Mouse (Mus musculus): ENCODE measurements around the gene Clcnkb.

Gene Clcnkb

DNA sequence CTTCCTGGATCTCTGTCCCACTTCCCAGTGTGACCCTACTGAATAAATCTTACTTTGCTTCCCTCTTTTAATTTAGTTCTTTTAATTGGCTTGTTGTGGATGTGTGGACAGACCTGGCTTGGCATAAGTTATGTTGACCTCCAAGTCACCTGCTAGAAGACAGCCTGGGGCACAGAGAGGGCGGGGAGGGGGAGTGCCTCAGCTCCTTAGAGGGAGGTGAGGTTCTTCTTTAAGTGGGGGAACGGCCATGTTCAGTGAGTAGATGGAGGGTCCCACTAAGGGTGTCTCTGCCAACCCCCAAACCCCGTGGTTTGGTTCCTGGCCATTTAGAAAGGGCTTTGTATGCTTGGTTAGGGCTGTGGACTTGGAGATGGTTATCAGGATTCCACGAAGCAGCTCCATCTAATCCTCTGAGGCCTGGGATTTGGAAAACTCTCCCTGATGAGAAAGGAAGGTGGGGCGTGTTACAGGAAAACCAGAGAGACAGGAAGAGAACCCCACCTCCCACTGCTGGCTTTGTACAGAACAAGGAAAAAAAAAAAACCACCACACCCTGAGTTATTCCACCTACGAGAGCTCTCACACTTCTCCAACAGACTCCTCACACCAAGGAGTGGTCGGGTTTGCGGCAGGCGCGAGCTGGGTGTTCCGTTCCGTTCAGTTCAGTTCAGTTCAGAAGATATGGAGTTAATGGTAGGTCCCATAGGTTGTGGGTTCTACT lies 23.4 kb upstream of the Clcnkb start:
- in situ Hi-C loops (cut with MboI; ENCODE audit: unreplicated experiment in 2 of 2), result loop anchor here (25.0 kb wide), 3 partner anchors 348 to 1973 kb away; partner anchors contain the start of genes Casp9 (in 1 of the 2), Dnajc16 (in 1 of the 2) and Pramef8 (in 1 of the 2)

DNA sequence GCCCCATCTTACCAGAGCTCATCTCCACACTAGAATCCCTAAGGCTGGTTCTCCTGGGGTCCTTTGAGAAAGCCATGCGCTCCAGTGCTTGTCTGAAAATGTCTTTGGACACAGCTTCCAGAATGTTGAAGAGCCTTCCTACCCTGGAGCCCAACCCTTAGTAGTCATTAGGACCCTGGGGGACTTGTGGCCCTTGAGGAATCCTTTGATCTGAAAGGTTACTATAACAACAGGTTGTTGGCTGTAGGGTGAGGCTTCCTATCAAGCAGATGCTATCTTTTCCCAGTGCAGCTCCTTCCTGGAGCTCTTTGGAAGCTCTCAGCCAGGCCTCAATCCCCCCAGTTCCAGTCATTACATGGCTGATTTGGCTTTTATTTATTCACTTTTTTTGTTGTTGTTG lies 20.2 kb upstream of the Clcnkb start, which contains the start of gene Srarp:
Srarp (minus strand) TSS at position 132 of the 400 bp plus-strand sequence.
- in situ Hi-C loops (cut with MboI; ENCODE audit: unreplicated experiment in 2 of 2), result loop anchor here (25.0 kb wide), 3 partner anchors 351 to 1976 kb away; partner anchors contain the start of genes Casp9 (in 1 of the 2), Dnajc16 (in 1 of the 2) and Pramef8 (in 1 of the 2)

DNA sequence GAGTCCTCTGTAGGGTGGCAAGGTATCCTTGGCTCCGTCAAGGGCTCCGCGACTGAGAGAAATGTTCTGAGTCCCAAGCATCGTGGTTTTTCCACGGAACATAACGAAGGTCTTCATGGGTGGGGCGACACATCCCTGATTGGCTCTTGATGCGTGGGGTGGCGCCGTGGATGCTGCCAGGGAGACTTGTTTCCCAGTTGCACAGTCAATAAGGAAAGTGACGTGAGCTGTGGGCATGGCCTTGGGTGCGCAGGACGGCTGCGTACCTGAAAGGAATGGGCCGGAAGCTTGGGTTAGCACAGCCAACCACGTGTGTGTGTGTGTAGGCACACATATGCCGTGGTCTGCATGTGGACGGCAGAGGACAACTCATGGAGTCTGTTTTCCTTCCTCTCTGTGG lies 17.4 kb upstream of the Clcnkb start:
- in situ Hi-C loops (cut with MboI; ENCODE audit: unreplicated experiment in 2 of 2), result loop anchor here (5.0 to 25.0 kb wide), 4 partner anchors 134 to 1979 kb away; partner anchors contain the start of genes Casp9 (in 1 of the 2), Dnajc16 (in 1 of the 2) and Pramef8 (in 1 of the 2)

DNA sequence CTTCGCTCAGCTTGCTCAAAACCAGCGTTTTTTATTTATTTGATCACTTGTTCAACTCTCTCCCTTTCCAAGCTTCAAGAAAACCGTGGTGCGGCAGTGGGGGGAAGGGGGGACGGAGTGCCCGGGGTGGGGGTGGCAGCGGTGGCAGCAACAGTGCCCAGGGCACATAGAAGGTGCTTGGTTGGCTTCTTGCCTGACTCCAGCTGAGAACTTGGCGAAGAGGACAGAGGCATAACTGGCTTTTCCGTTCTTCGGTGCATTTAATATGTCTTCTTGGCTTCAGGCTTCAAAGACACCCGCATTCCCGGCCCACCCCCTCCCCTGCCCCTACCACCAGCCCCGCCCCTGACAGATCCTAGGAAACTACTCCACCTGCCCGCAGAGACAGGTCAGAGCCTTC lies 16.9 kb upstream of the Clcnkb start:
- in situ Hi-C loops (cut with MboI; ENCODE audit: unreplicated experiment in 2 of 2), result loop anchor here (5.0 to 25.0 kb wide), 4 partner anchors 135 to 1980 kb away; partner anchors contain the start of genes Casp9 (in 1 of the 2), Dnajc16 (in 1 of the 2) and Pramef8 (in 1 of the 2)

DNA sequence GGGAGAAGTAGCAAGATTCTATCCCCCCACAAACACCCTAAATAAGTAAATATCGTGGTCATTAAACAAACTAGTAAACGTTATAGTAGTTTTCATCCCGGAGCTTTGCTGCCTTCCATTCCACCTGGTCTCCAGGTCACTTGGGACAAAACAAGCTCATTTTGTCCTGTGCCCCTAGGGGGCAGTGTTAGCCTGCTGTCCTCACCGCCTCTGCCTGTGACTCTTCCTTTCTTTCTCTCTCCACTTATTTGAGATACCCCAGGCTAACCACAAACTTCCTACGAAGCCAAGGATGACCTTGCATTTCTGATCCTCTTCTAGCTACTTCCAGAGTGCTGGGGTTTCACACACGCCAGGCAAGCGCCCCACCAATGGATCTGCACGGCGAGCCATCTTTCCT lies 15.2 kb upstream of the Clcnkb start:
- in situ Hi-C loops (cut with MboI; ENCODE audit: unreplicated experiment in 2 of 2), result loop anchor here (5.0 to 25.0 kb wide), 4 partner anchors 136 to 1981 kb away; partner anchors contain the start of genes Casp9 (in 1 of the 2), Dnajc16 (in 1 of the 2) and Pramef8 (in 1 of the 2)

DNA sequence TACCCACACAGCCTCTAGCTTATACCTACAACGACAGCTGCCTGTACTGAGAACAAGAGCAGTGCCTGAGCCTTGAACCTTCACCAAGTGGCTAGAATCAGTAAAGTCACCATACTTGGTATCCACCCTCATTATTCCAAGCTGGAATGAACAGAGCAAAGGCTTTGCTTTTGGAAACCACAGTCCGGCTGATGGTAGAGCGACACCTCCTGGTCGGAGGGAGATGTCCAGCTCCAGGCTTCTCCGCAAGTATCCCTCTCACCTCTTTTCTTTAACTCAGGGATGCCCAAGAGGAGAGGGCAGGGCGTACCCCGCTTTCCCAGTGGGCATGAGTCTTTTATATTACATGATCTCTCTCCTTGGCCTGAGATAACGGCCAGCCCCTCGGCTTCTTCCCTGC lies 14.0 kb upstream of the Clcnkb start:
- in situ Hi-C loops (cut with MboI; ENCODE audit: unreplicated experiment in 2 of 2), result loop anchor here (5.0 to 25.0 kb wide), 4 partner anchors 137 to 1982 kb away; partner anchors contain the start of genes Casp9 (in 1 of the 2), Dnajc16 (in 1 of the 2) and Pramef8 (in 1 of the 2)

DNA sequence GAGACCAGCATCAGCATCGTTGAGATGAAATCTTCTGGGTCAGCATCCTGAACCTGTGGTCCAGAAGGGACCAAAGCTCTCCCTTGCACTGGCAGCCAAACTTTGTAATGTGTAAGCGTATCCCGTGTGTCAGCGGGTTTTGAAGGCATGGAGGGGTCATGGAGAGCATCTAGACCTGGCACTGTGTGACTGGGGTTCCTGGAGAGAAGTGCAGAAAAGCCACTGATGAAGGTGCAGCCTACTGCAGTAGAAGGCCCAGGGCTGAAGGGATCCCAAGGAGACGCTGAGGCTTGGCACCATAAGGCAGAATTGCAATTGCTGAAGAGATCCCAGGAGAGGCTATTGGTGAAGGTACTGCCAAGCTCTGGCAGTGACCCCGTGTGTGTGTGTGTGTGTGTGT lies 13.6 kb upstream of the Clcnkb start:
- in situ Hi-C loops (cut with MboI; ENCODE audit: unreplicated experiment in 2 of 2), result loop anchor here (5.0 to 25.0 kb wide), 4 partner anchors 138 to 1983 kb away; partner anchors contain the start of genes Casp9 (in 1 of the 2), Dnajc16 (in 1 of the 2) and Pramef8 (in 1 of the 2)

DNA sequence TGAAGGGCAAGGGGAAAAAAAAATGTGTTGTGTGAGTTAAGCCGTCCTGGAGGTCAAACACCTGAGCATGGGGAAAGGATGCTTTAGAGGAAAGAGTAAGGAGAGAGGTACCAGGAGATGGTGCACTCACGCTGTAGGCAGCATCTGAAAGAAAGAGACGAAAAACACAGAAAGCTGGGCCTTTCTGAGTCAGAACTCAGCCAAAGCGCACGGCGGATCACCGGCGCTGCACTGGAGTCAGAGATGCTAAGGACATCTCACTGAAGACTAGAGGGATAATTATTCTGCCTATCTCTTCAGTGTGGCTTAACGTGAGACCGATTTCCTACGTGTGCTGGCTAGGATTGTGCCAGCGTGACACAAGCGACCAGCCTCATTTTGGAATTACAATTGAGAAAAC lies 12.1 kb upstream of the Clcnkb start:
- in situ Hi-C loops (cut with MboI; ENCODE audit: unreplicated experiment in 2 of 2), result loop anchor here (5.0 to 25.0 kb wide), 4 partner anchors 139 to 1984 kb away; partner anchors contain the start of genes Casp9 (in 1 of the 2), Dnajc16 (in 1 of the 2) and Pramef8 (in 1 of the 2)

DNA sequence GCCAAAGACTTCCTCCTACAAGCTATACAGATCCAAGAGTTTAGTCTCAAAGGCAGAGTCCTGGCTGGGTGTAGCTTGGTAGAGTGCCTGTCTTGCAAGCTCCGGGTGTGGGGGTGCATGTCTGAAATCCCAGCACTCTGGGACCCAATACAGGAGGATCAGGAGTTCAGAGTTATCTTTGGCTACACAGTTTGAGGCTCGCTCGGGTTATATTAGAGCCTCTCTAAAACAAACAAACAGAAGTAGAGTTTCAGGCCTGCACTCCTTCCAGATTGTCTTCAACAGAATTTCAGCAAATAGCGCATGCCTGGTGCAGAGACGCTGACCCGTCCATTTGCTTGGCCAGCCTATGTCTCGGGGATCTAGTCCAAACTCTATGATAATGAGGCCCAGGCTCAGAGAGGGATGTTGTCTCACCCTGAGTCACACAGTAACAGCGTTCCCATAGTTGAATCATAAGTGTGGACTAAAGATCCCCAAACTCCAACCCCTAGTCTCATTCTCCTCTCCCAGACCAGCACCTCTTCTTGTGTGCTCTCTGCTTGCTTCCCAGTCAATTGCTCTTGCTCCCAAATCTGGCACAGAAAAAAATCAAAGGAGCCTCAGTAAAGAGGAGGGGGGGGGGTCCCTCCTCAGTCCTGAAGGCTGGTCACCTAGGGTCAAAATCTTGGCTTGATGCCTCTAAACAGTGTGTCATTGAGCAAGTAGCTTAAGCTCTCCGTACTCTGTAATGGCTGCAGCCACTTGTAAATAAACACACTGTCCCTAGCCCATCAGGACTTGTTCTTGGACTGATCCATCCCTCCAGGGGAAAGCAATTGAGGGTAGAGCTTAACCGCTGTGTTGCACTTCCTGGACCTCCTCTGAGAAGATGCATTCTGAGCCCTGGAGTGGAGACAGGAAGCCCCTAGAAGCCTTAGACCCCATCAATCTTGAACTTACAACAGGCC lies 11.3 kb upstream of the Clcnkb start:
- in situ Hi-C loops (cut with MboI; ENCODE audit: unreplicated experiment in 2 of 2), result loop anchor here (5.0 to 25.0 kb wide), 4 partner anchors 140 to 1985 kb away; partner anchors contain the start of genes Casp9 (in 1 of the 2), Dnajc16 (in 1 of the 2) and Pramef8 (in 1 of the 2)

DNA sequence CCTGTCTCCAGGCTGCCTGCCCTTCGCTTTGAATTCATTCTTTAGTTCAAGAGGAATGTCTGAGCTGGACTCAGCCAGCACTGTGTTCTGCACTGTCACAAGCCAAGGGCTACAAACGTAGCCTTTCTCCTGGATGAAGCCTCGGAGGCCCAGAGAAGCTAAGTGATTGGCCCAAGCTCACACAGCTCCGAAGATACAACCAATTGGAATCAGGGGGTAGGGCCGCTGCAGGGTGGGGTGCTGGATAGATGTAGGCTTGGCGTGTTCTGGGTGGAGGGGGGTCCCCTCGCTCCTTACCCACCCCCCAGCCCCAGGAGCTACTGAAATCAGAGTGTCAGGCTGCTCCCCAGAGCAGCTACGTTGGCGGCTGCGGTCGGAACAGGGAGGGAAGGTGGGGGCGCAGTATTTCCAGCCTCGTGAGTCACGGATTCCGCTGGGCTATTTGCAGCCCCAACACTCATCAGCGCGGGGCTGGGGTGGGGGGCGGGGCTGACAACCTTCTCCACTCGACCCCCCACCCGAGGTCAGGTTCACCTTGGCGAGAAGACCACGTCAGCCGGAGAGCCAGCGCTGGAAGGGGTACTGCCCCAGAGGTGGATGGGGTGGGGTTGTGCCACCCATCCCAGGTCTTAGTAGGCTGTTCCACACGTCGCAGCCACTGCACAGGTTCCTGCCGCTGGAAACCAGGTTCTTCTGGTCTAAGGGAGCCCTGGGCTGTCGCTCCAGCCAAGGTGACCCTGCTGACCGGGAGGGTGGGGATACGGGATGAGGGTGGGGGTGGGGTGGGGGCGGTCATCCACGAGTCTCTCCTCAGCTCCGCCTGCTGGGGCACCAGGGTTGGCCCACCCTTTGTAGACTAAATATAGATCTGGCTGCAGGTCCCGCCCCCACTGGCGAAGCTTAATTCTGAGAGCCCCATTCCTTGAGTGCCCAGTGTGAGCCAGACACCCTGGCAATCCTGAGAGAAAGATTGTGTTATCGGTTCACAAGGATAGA lies 10.0 kb upstream of the Clcnkb start:
- in situ Hi-C loops (cut with MboI; ENCODE audit: unreplicated experiment in 2 of 2), result loop anchor here (5.0 to 25.0 kb wide), 4 partner anchors 142 to 1987 kb away; partner anchors contain the start of genes Casp9 (in 1 of the 2), Dnajc16 (in 1 of the 2) and Pramef8 (in 1 of the 2)

DNA sequence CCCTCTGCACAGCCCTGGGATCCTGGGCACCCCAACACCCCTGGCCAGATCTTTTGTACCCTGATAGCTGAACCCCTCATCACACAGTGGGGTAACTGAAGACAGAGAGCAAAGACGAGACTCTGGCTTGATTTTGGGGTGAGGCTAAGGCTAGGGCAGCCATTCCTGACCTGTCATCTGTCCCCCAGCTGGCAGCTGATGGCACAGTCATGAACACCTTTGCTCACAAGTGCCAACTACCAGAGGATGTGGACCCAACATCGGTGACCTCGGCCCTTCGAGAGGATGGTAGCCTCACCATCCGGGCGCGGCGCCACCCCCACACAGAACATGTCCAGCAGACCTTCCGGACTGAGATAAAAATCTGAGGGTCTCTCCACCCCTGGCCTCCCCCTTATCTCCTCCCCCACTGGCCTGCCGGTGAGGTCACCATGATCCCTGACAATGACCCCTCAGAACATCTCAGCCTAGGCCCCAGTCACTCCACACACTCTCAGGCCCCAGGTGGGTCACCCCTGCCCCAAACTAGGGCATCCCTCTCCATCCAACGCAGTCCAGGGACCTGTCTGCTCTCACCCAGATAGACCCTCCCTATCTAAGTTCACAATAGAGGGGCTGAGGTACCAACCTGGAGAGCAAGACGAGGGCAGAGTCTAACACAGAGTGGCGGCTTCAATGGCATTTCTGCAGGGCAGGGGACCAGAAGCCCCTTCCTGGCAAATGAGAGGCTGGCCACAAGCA lies 8.0 kb upstream of the Clcnkb start:
- in situ Hi-C loops (cut with MboI; ENCODE audit: unreplicated experiment in 2 of 2), result loop anchor here (25.0 kb wide), 2 partner anchors 413 to 538 kb away; partner anchors contain the start of genes Cela2a (in 1 of the 2) and Ctrc (in 1 of the 2)

DNA sequence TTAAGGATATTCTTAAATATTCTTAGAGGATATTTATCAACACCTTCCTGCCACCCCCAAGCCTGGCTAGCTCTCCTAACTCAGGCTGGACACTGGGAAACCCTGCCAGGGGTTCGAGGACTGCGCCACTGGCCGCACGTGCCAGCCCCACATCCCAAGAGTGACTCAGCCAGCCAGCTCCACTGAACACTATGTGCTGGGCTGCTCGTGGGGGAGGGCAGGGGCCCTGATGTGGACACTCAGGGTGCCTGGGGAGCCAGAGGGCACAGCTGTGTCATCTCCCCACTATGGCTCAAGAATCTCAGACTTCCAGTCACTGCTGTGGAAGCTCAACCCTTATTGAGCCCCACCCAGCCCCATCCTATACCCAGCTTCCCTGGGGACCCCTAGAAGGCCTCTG lies 7.5 kb upstream of the Clcnkb start:
- in situ Hi-C loops (cut with MboI; ENCODE audit: unreplicated experiment in 2 of 2), result loop anchor here (25.0 kb wide), 2 partner anchors 414 to 539 kb away; partner anchors contain the start of genes Cela2a (in 1 of the 2) and Ctrc (in 1 of the 2)

DNA sequence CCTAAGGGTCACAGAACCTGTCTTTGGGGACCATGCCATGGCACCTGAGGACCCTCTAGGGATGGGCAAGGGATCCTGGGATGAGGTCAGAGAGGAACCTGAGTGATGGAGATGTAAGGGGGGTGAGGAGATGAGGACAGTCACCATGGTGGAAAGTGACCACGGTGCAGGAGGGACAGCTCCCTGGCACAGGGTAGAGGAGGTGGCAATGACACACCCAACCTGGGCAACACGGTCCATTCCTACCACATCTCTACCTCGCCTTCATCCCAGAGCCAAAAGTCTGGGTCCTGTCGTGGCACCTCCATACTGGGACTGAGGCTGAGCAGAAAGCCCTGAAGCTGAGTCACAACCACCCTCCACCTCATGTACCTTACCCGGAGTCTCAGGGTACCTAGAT lies 7.0 kb upstream of the Clcnkb start:
- in situ Hi-C loops (cut with MboI; ENCODE audit: unreplicated experiment in 2 of 2), result loop anchor here (25.0 kb wide), 2 partner anchors 414 to 539 kb away; partner anchors contain the start of genes Cela2a (in 1 of the 2) and Ctrc (in 1 of the 2)

DNA sequence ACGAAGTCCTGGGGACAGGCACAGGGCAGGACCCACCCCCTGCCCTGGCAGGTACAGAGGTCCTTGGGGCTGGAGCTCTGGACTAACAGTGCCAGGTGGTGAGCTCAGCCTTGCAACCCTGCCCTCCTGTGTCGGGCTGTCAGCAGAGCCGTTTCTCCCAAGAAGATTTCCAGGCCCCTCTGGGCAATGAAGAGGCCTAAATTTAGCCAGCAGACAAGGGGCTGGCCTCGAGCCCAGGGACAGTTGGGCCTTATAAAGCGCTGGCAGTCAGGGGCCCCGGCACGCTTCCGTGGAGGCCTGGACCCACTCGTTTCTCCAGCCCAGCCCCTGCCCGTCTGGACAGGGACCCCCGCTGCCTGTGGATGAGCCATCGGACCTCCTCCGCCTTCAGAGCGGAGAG lies 5.6 kb upstream of the Clcnkb start:
- in situ Hi-C loops (cut with MboI; ENCODE audit: unreplicated experiment in 2 of 2), result loop anchor here (25.0 kb wide), 2 partner anchors 416 to 541 kb away; partner anchors contain the start of genes Cela2a (in 1 of the 2) and Ctrc (in 1 of the 2)

DNA sequence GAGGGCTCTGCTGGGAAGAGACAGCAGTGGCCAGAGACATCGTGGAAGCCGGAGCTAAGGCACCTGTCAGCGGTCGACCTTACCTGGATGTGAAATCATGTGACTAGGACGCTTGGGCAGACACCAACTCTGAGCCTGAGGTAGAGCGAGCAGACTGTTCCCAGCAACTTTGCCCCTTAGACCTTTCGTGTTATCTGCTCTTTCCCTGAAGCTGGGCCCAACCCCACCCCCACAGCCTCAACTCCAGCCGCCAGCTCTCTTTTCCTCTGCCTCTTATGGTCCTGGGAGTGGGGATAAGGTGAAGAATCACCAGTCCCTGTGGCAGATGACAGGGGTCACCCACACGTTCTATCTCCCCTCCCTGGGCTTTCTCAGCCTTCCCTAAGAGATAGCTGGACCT lies 5.1 kb upstream of the Clcnkb start:
- in situ Hi-C loops (cut with MboI; ENCODE audit: unreplicated experiment in 2 of 2), result loop anchor here (25.0 kb wide), 2 partner anchors 416 to 541 kb away; partner anchors contain the start of genes Cela2a (in 1 of the 2) and Ctrc (in 1 of the 2)

DNA sequence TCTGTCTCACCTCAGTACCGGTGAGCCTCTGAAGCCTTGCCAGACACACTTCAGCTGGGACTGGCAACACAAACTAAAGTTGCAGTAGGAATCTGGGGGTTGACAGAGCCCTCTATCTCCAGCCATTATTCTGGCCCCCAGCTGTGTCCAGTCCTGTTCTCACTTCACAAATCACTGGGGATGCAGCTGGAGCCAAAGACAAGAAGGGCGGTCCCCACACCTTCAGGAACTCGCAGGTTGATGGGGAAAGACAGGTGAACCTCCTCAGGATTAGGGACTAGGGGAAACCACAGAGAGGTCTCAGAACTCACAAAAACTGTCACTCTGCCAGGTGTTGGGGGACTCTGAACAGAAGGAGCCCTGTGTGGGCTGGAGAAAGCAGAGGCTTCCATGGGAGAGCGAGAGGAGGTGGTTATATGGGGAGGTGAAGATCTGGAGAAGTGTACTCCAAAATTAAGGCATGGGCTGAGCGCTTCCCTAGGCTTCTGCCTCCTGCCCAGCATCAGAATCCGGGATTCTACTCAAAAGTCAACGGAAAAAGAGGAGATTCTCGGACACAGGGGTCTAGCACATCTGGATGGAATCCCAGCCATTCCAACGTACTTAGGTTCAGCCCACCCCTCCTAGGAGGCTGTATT lies 4.5 kb upstream of the Clcnkb start, which contains the start of gene Hspb7:
Hspb7 (plus strand) TSS at position 588 of the 638 bp plus-strand sequence.
- in situ Hi-C loops (cut with MboI; ENCODE audit: unreplicated experiment in 2 of 2), result loop anchor here (25.0 kb wide), 2 partner anchors 417 to 542 kb away; partner anchors contain the start of genes Cela2a (in 1 of the 2) and Ctrc (in 1 of the 2)

Data from v-Abl transformed pro-B cells (cell line).